Mouse (Mus musculus) embryonic fibroblast, embryonic 13.5 days (primary cell): ENCODE results near the gene Gapdh.

Source experiments
- CTCF ChIP-seq: IDR thresholded peaks from 2 replicates; pipeline ENCODE4 v1.5.1; 2011; ENCODE audit warnings: mild to moderate bottlenecking, control low read depth, low read length, moderate library complexity, borderline replicate concordance; ENCODE audit not compliant: insufficient read depth
- POLR2A ChIP-seq: IDR thresholded peaks from 2 replicates; pipeline ENCODE4 v1.6.1; 2011; ENCODE audit warnings: low read depth, mild to moderate bottlenecking, control low read depth, low read length, moderate library complexity

DNA sequence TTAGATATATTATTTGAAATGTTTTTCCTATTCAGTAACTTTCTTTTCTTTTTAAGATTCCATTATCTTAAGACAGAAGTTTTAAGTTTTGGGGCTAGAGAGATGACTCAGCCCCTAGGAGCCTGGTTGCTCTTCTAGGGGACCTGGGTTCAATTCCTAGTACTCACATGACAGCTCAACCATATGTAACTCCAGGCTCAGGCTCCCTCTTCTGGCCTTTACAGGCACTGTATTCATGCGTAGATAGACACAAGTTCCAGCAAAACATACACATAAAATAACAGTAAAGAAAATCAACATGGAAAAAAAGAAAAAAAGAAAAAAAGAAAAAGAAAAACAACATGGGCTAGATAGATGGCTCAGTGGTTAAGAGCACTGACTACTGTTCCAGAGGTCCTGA lies 44.2 kb upstream of the Gapdh start:
- no peak for TF ChIP-seq CTCF
- TF ChIP-seq POLR2A, result no peak
